Mouse (Mus musculus): ENCODE measurements at regions not wholly inside any gene's neighbourhood (a gene's known extent, or its start where the extent isn't known, plus 50 kb on each side); places are given as distances from the start of the nearest gene placed in this dataset.

DNA sequence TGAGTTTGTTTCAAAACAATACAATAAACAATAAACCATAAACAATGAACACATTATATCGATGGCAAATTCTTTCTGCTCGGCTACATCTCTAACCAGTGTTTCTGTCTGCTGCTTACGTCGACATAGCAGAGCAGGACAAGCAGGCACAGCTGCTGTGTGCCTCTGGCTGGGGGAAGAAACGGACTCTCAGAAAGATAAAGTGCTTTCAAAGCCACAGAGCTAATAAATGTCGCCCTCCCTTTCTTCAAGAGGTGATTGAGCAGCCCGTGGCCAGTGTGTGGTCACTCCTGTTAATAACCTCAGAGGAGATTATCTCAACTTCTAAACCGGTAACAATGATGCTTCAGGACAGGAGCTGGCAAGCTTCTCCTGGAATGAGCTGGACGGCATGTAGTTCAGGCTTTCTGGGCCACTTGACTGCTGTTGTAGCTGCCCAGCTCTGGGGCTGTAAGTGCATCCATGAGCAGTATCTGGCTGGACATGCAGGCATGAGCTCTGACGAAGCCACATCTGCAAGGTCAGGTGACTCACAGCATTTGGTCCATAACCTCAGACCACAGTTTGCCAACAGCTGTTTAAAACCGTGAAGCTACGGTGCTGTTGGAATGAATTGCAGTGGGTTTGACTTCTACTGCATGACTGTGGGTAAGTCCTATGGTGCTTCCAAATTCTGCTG, 55.6 kb downstream of the Evx1 start:
- Histone ChIP-seq H3K27me3 (peaks cover 65% of the 10 kb centered on the region), H3K4me1 (replicated peaks) (peaks cover 26% of the 10 kb centered on the region), H3K4me3 (replicated peaks) (no peak overlapping the region), H3K27ac (no peak overlapping the region), H3K4me2 (no peak overlapping the region; the same call in 1 of the 2 replicates), H3K36me3 (no peaks in the 10 kb centered on the region), H3K9ac (replicated peaks) (no peak overlapping the region), H3K9me3 (no peaks in the 10 kb centered on the region)
- 13% methylated on average over 12 of the region's 12 CpGs for WGBS
- ATAC-seq (ENCODE audit: insufficient number of reproducible peaks, insufficient read depth, low FRiP score, low TSS enrichment, low read depth) = no peak

DNA sequence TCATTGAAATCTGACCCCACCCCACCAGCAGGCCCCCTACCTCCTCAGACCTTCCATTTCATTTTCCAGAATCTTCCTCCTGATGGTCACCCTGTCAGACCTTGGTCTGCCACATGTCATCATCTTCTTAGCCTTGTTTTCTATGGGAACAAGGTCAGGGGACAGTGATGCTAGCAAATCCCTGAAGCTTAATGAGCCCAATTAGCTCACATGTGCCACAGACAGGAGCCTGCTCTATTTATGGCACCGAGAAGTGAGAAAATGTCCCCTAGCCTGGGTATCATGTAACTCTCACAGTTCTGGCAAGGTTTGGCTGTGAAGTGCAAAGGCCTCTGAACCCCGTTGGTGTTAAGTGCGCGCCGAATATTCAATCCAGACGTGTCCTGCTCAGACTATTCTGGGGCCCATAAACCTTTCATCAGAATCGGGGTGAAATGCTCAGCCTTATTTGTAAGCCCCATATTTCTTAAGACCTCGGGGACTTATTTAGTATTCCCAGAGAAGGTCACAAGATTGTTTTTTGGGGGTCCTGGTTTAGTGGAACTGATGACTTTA, 57.6 kb downstream of the Evx1 start:
- Histone ChIP-seq H3K4me3 (replicated peaks) (no peak overlapping the region), H3K27me3 (peaks cover 51% of the 10 kb centered on the region), H3K27ac (no peak overlapping the region), H3K4me2 (no peak overlapping the region), H3K9me3 (no peaks in the 10 kb centered on the region), H3K9ac (replicated peaks) (no peak overlapping the region), H3K36me3 (no peaks in the 10 kb centered on the region), H3K4me1 (replicated peaks) (peaks cover 26% of the 10 kb centered on the region)
- no peak for ATAC-seq (ENCODE audit: insufficient number of reproducible peaks, insufficient read depth, low FRiP score, low TSS enrichment, low read depth)
- 13% methylated on average over 8 of the region's 8 CpGs for WGBS

DNA sequence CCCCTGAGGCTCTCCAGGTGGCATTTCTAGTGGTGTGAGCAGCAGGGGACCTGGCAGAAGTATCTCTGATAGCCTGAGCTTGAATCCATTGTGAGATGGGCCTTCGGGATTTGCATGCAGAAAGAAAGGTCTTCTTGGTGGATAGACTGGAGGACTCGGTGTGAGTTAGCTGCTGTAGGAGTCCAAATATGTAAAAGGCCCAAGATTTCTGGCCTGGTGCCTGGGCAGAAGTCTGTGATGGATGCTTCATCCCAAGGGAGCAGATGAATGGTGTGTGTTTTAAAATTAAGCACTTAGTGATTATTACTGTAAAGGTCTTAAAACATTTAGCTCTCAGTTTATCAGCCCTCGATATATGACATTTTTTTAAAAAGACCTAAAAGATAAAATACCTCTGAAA, 65.8 kb downstream of the Evx1 start:
- H3K4me1 ChIP-seq (replicated peaks) = no peaks in the 10 kb centered on the region
- 83% methylated on average over 3 of the region's 3 CpGs for WGBS

DNA sequence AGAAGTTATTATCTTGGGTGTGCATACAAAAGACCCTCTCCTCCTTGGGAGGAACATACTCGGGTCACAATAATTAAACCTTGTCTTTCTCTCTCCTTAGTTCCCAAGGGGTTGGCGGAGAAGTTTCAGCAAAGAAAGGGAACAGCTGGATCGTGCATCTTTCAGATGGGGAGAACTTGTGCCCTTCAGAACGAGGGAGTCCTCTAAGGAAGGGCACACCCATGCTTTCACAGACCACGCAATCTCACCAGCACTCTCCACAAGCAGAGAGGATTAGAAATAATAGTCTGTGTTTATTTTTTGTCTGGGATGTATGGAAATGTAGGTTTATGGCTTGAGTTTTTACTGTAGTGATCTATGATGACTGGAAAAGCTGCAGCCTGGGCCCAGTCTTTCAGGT, 66.3 kb downstream of the Evx1 start:
- no peaks in the 10 kb centered on the region for H3K4me1 ChIP-seq (replicated peaks)
- H3K27ac ChIP-seq = no peak overlapping the region
- ATAC-seq (ENCODE audit: insufficient number of reproducible peaks, insufficient read depth, low FRiP score, low TSS enrichment, low read depth) = no peak
- H3K9ac ChIP-seq (replicated peaks) = no peak overlapping the region
- H3K4me3 ChIP-seq (replicated peaks) = no peak overlapping the region
- H3K27me3 ChIP-seq = peaks cover 4% of the 10 kb centered on the region; the same call in 1 of the 2 replicates
- 72% methylated on average over 5 of the region's 5 CpGs for WGBS
- no peak overlapping the region for H3K4me2 ChIP-seq
- 0 out of 2 replicates have a peak, but pooled peaks cover 4% of the 10 kb centered on the region for H3K9me3 ChIP-seq
- no peaks in the 10 kb centered on the region for H3K36me3 ChIP-seq

More for the DNA sequence above, 65.8 kb downstream of the Evx1 start:
- Histone ChIP-seq H3K36me3 (no peaks in the 10 kb centered on the region), H3K27me3 (peaks cover 4% of the 10 kb centered on the region; the same call in 1 of the 2 replicates), H3K9ac (replicated peaks) (no peak overlapping the region), H3K4me2 (no peak overlapping the region), H3K9me3 (0 out of 2 replicates have a peak, but pooled peaks cover 4% of the 10 kb centered on the region), H3K4me3 (replicated peaks) (no peak overlapping the region), H3K27ac (no peak overlapping the region)
- ATAC-seq (ENCODE audit: insufficient number of reproducible peaks, insufficient read depth, low FRiP score, low TSS enrichment, low read depth) = no peak

DNA sequence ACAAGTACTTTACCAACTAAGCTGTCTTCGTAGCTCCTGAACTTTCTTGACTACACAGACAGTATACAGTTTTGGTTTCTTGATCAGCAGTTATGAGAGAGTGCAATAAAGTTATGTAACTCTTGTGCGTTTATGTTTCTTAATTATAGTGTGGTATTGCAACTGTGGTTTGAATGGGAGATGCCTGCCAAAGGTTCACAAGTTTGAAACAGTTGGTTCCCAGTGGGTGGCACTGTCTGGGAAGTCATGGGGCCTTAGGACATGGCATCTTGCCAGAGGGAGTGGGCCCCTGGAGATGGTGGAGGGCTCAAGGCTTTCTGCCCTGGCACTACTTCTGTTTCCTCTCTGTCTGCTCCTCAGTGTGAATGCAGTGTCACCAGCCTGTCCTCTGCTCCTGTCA, 71.7 kb downstream of the Evx1 start:
- H3K9me3 ChIP-seq = 0 out of 2 replicates have a peak, but pooled peaks cover 4% of the 10 kb centered on the region
- no peaks in the 10 kb centered on the region for H3K4me1 ChIP-seq (replicated peaks)
- ATAC-seq (ENCODE audit: insufficient number of reproducible peaks, insufficient read depth, low FRiP score, low TSS enrichment, low read depth) = no peak
- H3K9ac ChIP-seq (replicated peaks) = no peak overlapping the region
- H3K27ac ChIP-seq = no peak overlapping the region
- no peaks in the 10 kb centered on the region for H3K36me3 ChIP-seq
- no peak overlapping the region for H3K4me2 ChIP-seq
- H3K4me3 ChIP-seq (replicated peaks) = no peak overlapping the region
- 78% methylated on average over 2 of the region's 2 CpGs for WGBS
- no peaks in the 10 kb centered on the region for H3K27me3 ChIP-seq

DNA sequence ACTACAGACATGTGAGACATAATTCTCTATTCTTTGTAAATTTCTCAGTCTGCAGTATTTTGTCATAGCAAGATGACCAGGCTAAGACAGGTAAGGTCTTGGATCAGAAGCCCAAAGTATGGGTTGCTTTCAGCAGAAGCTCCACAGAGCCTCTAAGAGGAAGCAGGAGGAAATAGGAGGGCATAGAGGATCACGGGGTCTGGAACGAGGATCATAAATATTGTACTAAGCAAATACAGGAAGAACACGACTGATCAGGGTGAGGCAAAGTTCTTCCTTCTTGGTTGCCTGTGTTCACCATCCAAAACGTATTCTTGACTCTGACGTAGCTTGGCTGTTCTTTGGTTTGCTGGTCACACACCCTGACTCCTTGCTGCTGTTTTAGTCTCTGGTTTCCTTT, 88.1 kb downstream of the Evx1 start:
- Histone ChIP-seq H3K4me2 (no peak overlapping the region), H3K4me3 (replicated peaks) (no peak overlapping the region), H3K27ac (no peak overlapping the region), H3K4me1 (replicated peaks) (no peaks in the 10 kb centered on the region), H3K27me3 (no peaks in the 10 kb centered on the region), H3K9me3 (no peaks in the 10 kb centered on the region), H3K9ac (replicated peaks) (no peak overlapping the region), H3K36me3 (no peaks in the 10 kb centered on the region)
- WGBS = 75% methylated on average over 5 of the region's 5 CpGs
- ATAC-seq (ENCODE audit: insufficient number of reproducible peaks, insufficient read depth, low FRiP score, low TSS enrichment, low read depth) = no peak

DNA sequence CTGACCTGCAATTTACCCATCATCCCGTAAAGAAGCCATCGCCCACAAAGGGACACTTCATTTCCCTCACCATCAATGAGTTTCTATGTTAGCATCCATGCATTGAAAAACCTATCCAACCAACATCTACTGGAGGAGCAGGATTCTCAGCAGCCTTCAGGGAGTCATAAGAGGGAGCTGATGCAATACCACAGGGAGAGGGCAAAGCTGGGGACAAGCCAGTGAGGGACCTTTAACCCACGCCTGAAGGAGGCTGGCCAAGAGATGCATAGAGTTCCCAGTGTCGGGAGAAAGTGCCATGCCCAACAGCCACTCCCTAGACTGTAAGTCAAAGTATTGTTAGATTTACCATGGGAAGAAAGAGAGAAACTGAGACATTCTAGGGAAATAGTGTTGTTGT, 96.7 kb downstream of the Evx1 start:
- ATAC-seq (ENCODE audit: insufficient number of reproducible peaks, insufficient read depth, low FRiP score, low TSS enrichment, low read depth) = no peak
- H3K36me3 ChIP-seq = no peaks in the 10 kb centered on the region
- H3K4me2 ChIP-seq = no peak overlapping the region
- 87% methylated on average over 4 of the region's 4 CpGs for WGBS
- no peak overlapping the region for H3K27ac ChIP-seq
- H3K4me1 ChIP-seq (replicated peaks) = 0 out of 2 replicates have a peak, but pooled peaks cover 7% of the 10 kb centered on the region
- no peak overlapping the region for H3K4me3 ChIP-seq (replicated peaks)
- H3K9ac ChIP-seq (replicated peaks) = no peak overlapping the region
- H3K9me3 ChIP-seq = no peaks in the 10 kb centered on the region
- no peaks in the 10 kb centered on the region for H3K27me3 ChIP-seq

DNA sequence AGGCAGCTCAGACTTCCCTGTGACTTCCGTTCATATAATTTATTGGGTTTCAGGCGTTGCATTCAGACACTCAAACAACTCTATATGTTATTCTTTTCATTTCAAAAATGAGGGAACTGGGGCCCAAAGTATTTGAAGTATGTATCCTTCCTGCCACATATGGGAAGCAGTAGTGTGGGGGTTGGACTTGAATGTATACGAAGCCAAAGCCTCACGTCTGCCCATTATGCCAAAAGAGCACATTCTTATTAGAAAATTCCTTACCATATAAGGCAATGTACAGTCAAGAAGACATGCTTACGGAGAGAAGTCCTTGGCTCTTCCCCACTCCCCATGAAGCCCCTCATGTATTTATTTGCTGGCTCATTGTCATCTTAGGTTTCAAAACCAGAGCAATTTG, 97.4 kb downstream of the Evx1 start:
- no peak overlapping the region for H3K4me2 ChIP-seq
- no peaks in the 10 kb centered on the region for H3K36me3 ChIP-seq
- no peaks in the 10 kb centered on the region for H3K27me3 ChIP-seq
- no peak overlapping the region for H3K4me3 ChIP-seq (replicated peaks)
- no peak overlapping the region for H3K9ac ChIP-seq (replicated peaks)
- 53% methylated on average over 5 of the region's 5 CpGs for WGBS
- H3K27ac ChIP-seq = no peak overlapping the region
- ATAC-seq (ENCODE audit: insufficient number of reproducible peaks, insufficient read depth, low FRiP score, low TSS enrichment, low read depth) = no peak
- 0 out of 2 replicates have a peak, but pooled peaks cover 7% of the 10 kb centered on the region for H3K4me1 ChIP-seq (replicated peaks)
- H3K9me3 ChIP-seq = no peaks in the 10 kb centered on the region

DNA sequence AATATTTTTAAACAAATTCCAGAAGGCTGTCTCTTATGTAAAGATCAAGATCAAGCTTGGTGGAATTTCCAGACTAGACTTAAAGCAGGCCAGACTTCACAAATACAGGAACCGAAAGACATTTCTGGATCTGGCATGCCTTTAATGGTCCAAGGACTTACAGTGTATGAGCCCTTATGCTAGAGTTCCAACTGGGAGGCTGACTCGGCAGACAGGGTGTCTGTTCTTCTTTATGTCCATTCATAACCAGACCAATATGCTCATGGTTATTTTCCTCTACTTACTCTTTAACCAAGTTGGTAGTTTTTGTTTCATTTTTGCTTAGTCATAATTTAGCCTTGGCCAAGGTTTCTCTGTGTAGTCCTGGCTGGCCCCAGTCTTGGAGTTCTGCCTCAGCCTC, 98.0 kb downstream of the Evx1 start:
- WGBS = 91% methylated on average over 2 of the region's 2 CpGs
- Histone ChIP-seq H3K27ac (no peak overlapping the region), H3K27me3 (no peaks in the 10 kb centered on the region), H3K4me3 (replicated peaks) (no peak overlapping the region), H3K36me3 (no peaks in the 10 kb centered on the region), H3K4me2 (no peak overlapping the region), H3K9ac (replicated peaks) (no peak overlapping the region), H3K9me3 (no peaks in the 10 kb centered on the region), H3K4me1 (replicated peaks) (peaks cover 11% of the 10 kb centered on the region; the same call in 1 of the 2 replicates)
- ATAC-seq (ENCODE audit: insufficient number of reproducible peaks, insufficient read depth, low FRiP score, low TSS enrichment, low read depth) = no peak

DNA sequence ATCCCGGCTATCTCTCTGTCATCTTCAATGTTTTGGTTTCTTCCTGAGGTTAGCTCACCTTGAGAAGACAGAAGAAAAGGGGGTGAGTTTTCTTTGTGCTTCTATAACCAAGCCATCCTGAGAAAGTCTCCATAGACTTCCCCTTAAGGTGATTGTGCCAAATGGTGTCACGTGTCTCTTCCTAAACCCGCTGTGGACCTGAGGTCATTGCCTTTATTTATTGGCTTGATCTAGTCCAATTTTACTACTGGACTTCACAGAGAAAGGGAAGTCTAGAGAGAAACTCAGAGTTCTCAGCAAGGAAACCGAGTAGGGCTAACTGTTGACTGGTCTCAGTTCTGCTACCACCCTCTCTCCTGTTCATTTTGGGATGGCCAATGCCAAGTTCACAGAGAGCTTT, 100.3 kb downstream of the Evx1 start:
- Histone ChIP-seq H3K4me2 (no peak overlapping the region), H3K9me3 (no peaks in the 10 kb centered on the region), H3K27ac (no peak overlapping the region), H3K27me3 (no peaks in the 10 kb centered on the region), H3K4me1 (replicated peaks) (peaks cover 34% of the 10 kb centered on the region), H3K4me3 (replicated peaks) (no peak overlapping the region), H3K36me3 (no peaks in the 10 kb centered on the region), H3K9ac (replicated peaks) (no peak overlapping the region)
- ATAC-seq (ENCODE audit: insufficient number of reproducible peaks, insufficient read depth, low FRiP score, low TSS enrichment, low read depth) = no peak
- 87% methylated on average over 4 of the region's 4 CpGs for WGBS

DNA sequence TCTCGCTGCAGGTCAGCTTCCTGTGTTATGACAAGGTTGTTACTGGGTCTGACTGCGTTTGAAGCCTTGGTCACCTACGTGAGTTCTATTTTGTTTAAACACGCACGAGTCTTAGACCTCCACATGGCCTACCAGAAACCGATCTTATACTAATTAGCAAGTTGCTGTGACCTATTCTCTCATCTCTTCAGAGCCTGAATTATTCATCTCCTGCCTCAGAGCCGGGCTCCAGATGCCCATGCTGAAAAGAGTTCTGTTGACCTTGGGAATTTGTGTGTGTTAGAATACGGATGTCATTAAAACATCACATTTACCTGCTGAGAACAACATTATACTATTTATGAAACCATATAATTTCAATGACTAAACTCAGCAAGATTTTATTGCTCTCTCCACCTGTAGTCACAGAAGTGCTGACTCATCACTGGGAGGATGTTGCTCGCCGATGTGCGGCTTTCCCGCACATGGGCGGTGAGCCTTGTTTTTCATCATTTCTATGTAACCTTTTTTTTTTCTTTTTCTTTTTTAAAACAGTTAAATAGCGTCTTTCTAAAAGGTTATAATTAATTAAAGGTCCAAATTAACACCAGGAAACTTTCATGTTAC, 102.1 kb downstream of the Evx1 start:
- H3K4me1 ChIP-seq (replicated peaks) = peaks cover 41% of the 10 kb centered on the region

More for the DNA sequence above, 102.1 kb downstream of the Evx1 start:
- ATAC-seq (ENCODE audit: insufficient number of reproducible peaks, insufficient read depth, low FRiP score, low TSS enrichment, low read depth) = no peak
- Histone ChIP-seq H3K36me3 (no peaks in the 10 kb centered on the region), H3K9ac (replicated peaks) (no peak overlapping the region), H3K4me2 (no peak overlapping the region), H3K27me3 (no peaks in the 10 kb centered on the region), H3K4me3 (replicated peaks) (no peak overlapping the region), H3K27ac (no peak overlapping the region), H3K9me3 (no peaks in the 10 kb centered on the region)
- 71% methylated on average over 14 of the region's 14 CpGs for WGBS
